In the genomic region with DNA sequence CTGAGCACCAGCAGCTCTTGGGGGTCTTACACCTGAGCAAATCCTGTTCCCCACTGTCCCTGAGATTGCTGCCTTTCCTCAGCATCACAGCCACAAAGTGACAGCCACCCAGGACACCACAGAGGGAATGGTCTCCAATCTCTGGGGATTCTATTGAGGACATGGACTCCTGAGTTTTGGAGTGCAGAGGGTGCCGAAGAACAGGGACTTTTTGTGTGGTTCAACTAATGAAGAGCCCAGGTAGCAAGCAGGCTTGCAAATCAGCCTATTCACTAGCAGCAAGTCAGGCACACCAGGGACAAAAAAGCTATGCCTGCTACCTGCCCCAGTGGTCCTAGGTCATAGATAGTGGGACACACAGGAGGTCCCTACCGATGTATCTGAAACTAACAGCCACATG, we compare ENCODE assay signal across 12 mouse cellular contexts. TPM values are rescaled to one million over a fixed set of nuclear protein-coding genes. Genes with fewer than 3 reads are reported as not detected.
DNase-seq lines count a peak whose midpoint lies in the region; ATAC-seq and TF ChIP-seq lines count a peak whose summit lies in the region.
"Had no signal": no experiment of that assay in that cellular context is flagged by ENCODE, and none has a peak within 500 bp of the region (broad histone marks: within the 10 kb centered on the region; RNA-seq: fewer than 3 reads in every experiment).

No protein-coding gene starts in this region.

- no peaks in the 10 kb centered on the region for H3K9me3 ChIP-seq in heart, embryonic 13.5 days
- no peaks in the 10 kb centered on the region for H3K9me3 ChIP-seq in stomach, embryonic 14.5 days (ENCODE audit: control insufficient read depth, low read depth, low read length)
- no peaks in the 10 kb centered on the region for H3K9me3 ChIP-seq in stomach, postnatal 0 days (ENCODE audit: control insufficient read depth, low read length)
- H3K9me3 ChIP-seq in limb, embryonic 13.5 days = no peaks in the 10 kb centered on the region
- no peaks in the 10 kb centered on the region for H3K9me3 ChIP-seq in stomach, embryonic 15.5 days

- H3K4me2 ChIP-seq in heart, embryonic 13.5 days = peak overlapping the region; percentile 96
- H3K4me2 ChIP-seq in stomach, embryonic 14.5 days (replicated peaks; ENCODE audit: low read depth, low read length) = 0 out of 2 replicates have a peak overlapping the region, but pooled peaks have one; percentile 83
- no peak overlapping the region for H3K4me2 ChIP-seq in stomach, postnatal 0 days (replicated peaks; ENCODE audit: low read depth)
- H3K4me2 ChIP-seq in limb, embryonic 13.5 days (replicated peaks) = peak overlapping the region; percentile 95
- peak overlapping the region; percentile 80; the same call in 1 of the 2 replicates for H3K4me2 ChIP-seq in stomach, embryonic 15.5 days

- 87% methylated on average over 2 of the region's 2 CpGs for WGBS in heart, embryonic 13.5 days
- WGBS in stomach, embryonic 14.5 days = 91% methylated on average over 2 of the region's 2 CpGs
- WGBS in stomach, postnatal 0 days = 90% methylated on average over 2 of the region's 2 CpGs
- WGBS in limb, embryonic 13.5 days = 96% methylated on average over 2 of the region's 2 CpGs
- 91% methylated on average over 2 of the region's 2 CpGs for WGBS in stomach, embryonic 15.5 days

- H3K9ac ChIP-seq in heart, embryonic 13.5 days = peak overlapping the region; percentile 98
- no peak overlapping the region for H3K9ac ChIP-seq in stomach, embryonic 14.5 days (replicated peaks; ENCODE audit: low read depth, low read length)
- no peak overlapping the region for H3K9ac ChIP-seq in stomach, postnatal 0 days (ENCODE audit: low read length)
- peak overlapping the region; percentile 97; the same call in 1 of the 2 replicates for H3K9ac ChIP-seq in limb, embryonic 13.5 days
- no peak overlapping the region for H3K9ac ChIP-seq in stomach, embryonic 15.5 days

- no peak for TF ChIP-seq EP300 in stomach, postnatal 0 days (optimal IDR thresholded peaks at IDR 0.05)

- H3K4me1 ChIP-seq in heart, embryonic 13.5 days = peaks cover 50% of the 10 kb centered on the region
- H3K4me1 ChIP-seq in stomach, embryonic 14.5 days (ENCODE audit: control insufficient read depth, insufficient read depth, low read length) = peaks cover 11% of the 10 kb centered on the region; the same call in 1 of the 2 replicates
- 0 out of 2 replicates have a peak, but pooled peaks cover 4% of the 10 kb centered on the region for H3K4me1 ChIP-seq in stomach, postnatal 0 days (replicated peaks; ENCODE audit: control insufficient read depth, insufficient read depth)
- H3K4me1 ChIP-seq in limb, embryonic 13.5 days = peaks cover 40% of the 10 kb centered on the region
- H3K4me1 ChIP-seq in stomach, embryonic 15.5 days = peaks cover 20% of the 10 kb centered on the region

- TF ChIP-seq CTCF in stomach, postnatal 0 days (IDR thresholded peaks at IDR 0.05; ENCODE audit: low read depth) = no peak

- H3K36me3 ChIP-seq in heart, embryonic 13.5 days = no peaks in the 10 kb centered on the region
- H3K36me3 ChIP-seq in stomach, embryonic 14.5 days (ENCODE audit: control insufficient read depth, insufficient read depth, low read length) = no peaks in the 10 kb centered on the region
- H3K36me3 ChIP-seq in stomach, postnatal 0 days (ENCODE audit: control insufficient read depth, insufficient read depth, low read length) = no peaks in the 10 kb centered on the region
- peaks cover 13% of the 10 kb centered on the region for H3K36me3 ChIP-seq in limb, embryonic 13.5 days
- no peaks in the 10 kb centered on the region for H3K36me3 ChIP-seq in stomach, embryonic 15.5 days

- no peak overlapping the region for H3K27ac ChIP-seq in heart, embryonic 13.5 days (replicated peaks)
- no peak overlapping the region for H3K27ac ChIP-seq in stomach, embryonic 14.5 days (ENCODE audit: low read length)
- H3K27ac ChIP-seq in stomach, postnatal 0 days (replicated peaks) = no peak overlapping the region
- H3K27ac ChIP-seq in limb, embryonic 13.5 days = no peak overlapping the region
- H3K27ac ChIP-seq in stomach, embryonic 15.5 days = no peak overlapping the region

- H3K4me3 ChIP-seq in heart, embryonic 13.5 days = peak overlapping the region; percentile 16; the same call in 1 of the 2 replicates
- H3K4me3 ChIP-seq in stomach, embryonic 14.5 days (ENCODE audit: low read depth, low read length) = no peak overlapping the region
- no peak overlapping the region for H3K4me3 ChIP-seq in stomach, postnatal 0 days (ENCODE audit: low read depth, low read length)
- peak overlapping the region; percentile 92 for H3K4me3 ChIP-seq in limb, embryonic 13.5 days
- H3K4me3 ChIP-seq in stomach, embryonic 15.5 days (replicated peaks) = no peak overlapping the region

- 0 out of 2 replicates have a peak, but pooled peaks cover 5% of the 10 kb centered on the region for H3K27me3 ChIP-seq in heart, embryonic 13.5 days (replicated peaks)
- H3K27me3 ChIP-seq in stomach, embryonic 14.5 days (ENCODE audit: control insufficient read depth, insufficient read depth, low read length) = no peaks in the 10 kb centered on the region
- H3K27me3 ChIP-seq in stomach, postnatal 0 days (ENCODE audit: control insufficient read depth, insufficient read depth, low read length) = no peaks in the 10 kb centered on the region
- H3K27me3 ChIP-seq in limb, embryonic 13.5 days = no peaks in the 10 kb centered on the region
- no peaks in the 10 kb centered on the region for H3K27me3 ChIP-seq in stomach, embryonic 15.5 days (replicated peaks)

- ATAC-seq in heart, embryonic 13.5 days (ENCODE audit: extremely low read depth, insufficient number of reproducible peaks, low FRiP score, low TSS enrichment) = no peak
- no peak for ATAC-seq in stomach, embryonic 14.5 days (ENCODE audit: insufficient number of reproducible peaks, insufficient read depth, low FRiP score, low read depth)
- ATAC-seq in stomach, postnatal 0 days (ENCODE audit: low FRiP score, low TSS enrichment) = no peak
- no peak for ATAC-seq in limb, embryonic 13.5 days (ENCODE audit: low FRiP score, low read depth)
- no peak for ATAC-seq in stomach, embryonic 15.5 days (ENCODE audit: insufficient read depth, low FRiP score, low read depth)

- DNase-seq in heart, adult 9 months (ENCODE audit: low spot score in 2 of 2) = no peak
- DNase-seq in stomach, postnatal 0 days (ENCODE audit: low spot score) = no peak
- no peak for DNase-seq in embryo, embryonic 10 days (ENCODE audit: low spot score)
- no peak for DNase-seq in adrenal gland, adult 8-10 months
- DNase-seq: adrenal gland, postnatal 36 days; B cell, adult 2 months; cerebellum, postnatal 10 days had no signal

RNA-seq across cellular contexts. Expression of a gene that starts 1.8 kb away (rescaled TPM):
- polyA plus RNA-seq in heart, embryonic 13.5 days (2015; fragmentation: Nextera tagmentation; extraction: Ambion mirVana) = 32.6 and 34.8 TPM in 2 replicates
- 26.8 and 29.6 TPM in 2 replicates for polyA plus RNA-seq in stomach, embryonic 14.5 days (2014; fragmentation: Nextera tagmentation; extraction: Ambion mirVana)
- 13.7 and 15.3 TPM in 2 replicates for polyA plus RNA-seq in stomach, postnatal 0 days (2015; fragmentation: Nextera tagmentation; extraction: Ambion mirVana)
- 63.3 and 74.1 TPM in 2 replicates for polyA plus RNA-seq in limb, embryonic 13.5 days (2015; fragmentation: Nextera tagmentation; extraction: Ambion mirVana)
- 39.8 and 43.7 TPM in 2 replicates for polyA plus RNA-seq in stomach, embryonic 15.5 days (2015; fragmentation: Nextera tagmentation; extraction: Ambion mirVana)
- 10 to 100 TPM; 29.0 to 38.7 (median 36.0) TPM for total RNA-seq in adrenal gland, adult 8-10 months (2022)

RNA-seq across cellular contexts. Expression of a gene that starts 48.5 kb away (rescaled TPM):
- 0.06 TPM in 1 of 2 replicates, not detected in the other for polyA plus RNA-seq in heart, embryonic 13.5 days (2015; fragmentation: Nextera tagmentation; extraction: Ambion mirVana)
- not detected in 2 replicates for polyA plus RNA-seq in stomach, embryonic 14.5 days (2014; fragmentation: Nextera tagmentation; extraction: Ambion mirVana)
- 13.5 and 15.8 TPM in 2 replicates for polyA plus RNA-seq in stomach, postnatal 0 days (2015; fragmentation: Nextera tagmentation; extraction: Ambion mirVana)
- polyA plus RNA-seq in limb, embryonic 13.5 days (2015; fragmentation: Nextera tagmentation; extraction: Ambion mirVana) = not detected in 2 replicates
- 0.06 and 0.15 TPM in 2 replicates for polyA plus RNA-seq in stomach, embryonic 15.5 days (2015; fragmentation: Nextera tagmentation; extraction: Ambion mirVana)
- under 1 TPM in 2 of 4 experiments, not detected in 2; 0.20 to 0.24 TPM for total RNA-seq in adrenal gland, adult 8-10 months (2022)
- polyA plus RNA-seq: testis, adult 2 months had no signal

RNA-seq across cellular contexts. Expression of a gene that starts 56.7 kb away (rescaled TPM):
- 110 and 125 TPM in 2 replicates for polyA plus RNA-seq in heart, embryonic 13.5 days (2015; fragmentation: Nextera tagmentation; extraction: Ambion mirVana)
- polyA plus RNA-seq in stomach, embryonic 14.5 days (2014; fragmentation: Nextera tagmentation; extraction: Ambion mirVana) = 146 and 164 TPM in 2 replicates
- polyA plus RNA-seq in stomach, postnatal 0 days (2015; fragmentation: Nextera tagmentation; extraction: Ambion mirVana) = 87.0 and 88.6 TPM in 2 replicates
- 157 and 163 TPM in 2 replicates for polyA plus RNA-seq in limb, embryonic 13.5 days (2015; fragmentation: Nextera tagmentation; extraction: Ambion mirVana)
- 144 and 147 TPM in 2 replicates for polyA plus RNA-seq in stomach, embryonic 15.5 days (2015; fragmentation: Nextera tagmentation; extraction: Ambion mirVana)
- 100 to 1,000 TPM; 112 to 127 (median 116) TPM for total RNA-seq in adrenal gland, adult 8-10 months (2022)

RNA-seq across cellular contexts. Expression of a gene that starts 58.1 kb away (rescaled TPM):
- 0.24 and 0.37 TPM in 2 replicates for polyA plus RNA-seq in heart, embryonic 13.5 days (2015; fragmentation: Nextera tagmentation; extraction: Ambion mirVana)
- polyA plus RNA-seq in stomach, embryonic 14.5 days (2014; fragmentation: Nextera tagmentation; extraction: Ambion mirVana) = 0.35 and 0.76 TPM in 2 replicates
- polyA plus RNA-seq in stomach, postnatal 0 days (2015; fragmentation: Nextera tagmentation; extraction: Ambion mirVana) = 1.0 and 1.4 TPM in 2 replicates
- polyA plus RNA-seq in limb, embryonic 13.5 days (2015; fragmentation: Nextera tagmentation; extraction: Ambion mirVana) = 0.29 and 0.47 TPM in 2 replicates
- 0.31 and 0.63 TPM in 2 replicates for polyA plus RNA-seq in stomach, embryonic 15.5 days (2015; fragmentation: Nextera tagmentation; extraction: Ambion mirVana)
- total RNA-seq in adrenal gland, adult 8-10 months (2022) = 1 to 10 TPM in 3 of 4 experiments, under 1 TPM in 1; 0.34 to 1.7 (median 1.3) TPM

RNA-seq across cellular contexts. Expression of a gene that starts 59.1 kb away (rescaled TPM):
- polyA plus RNA-seq in heart, embryonic 13.5 days (2015; fragmentation: Nextera tagmentation; extraction: Ambion mirVana) = not detected in 2 replicates
- not detected in 2 replicates for polyA plus RNA-seq in stomach, embryonic 14.5 days (2014; fragmentation: Nextera tagmentation; extraction: Ambion mirVana)
- 0.04 TPM in 1 of 2 replicates, not detected in the other for polyA plus RNA-seq in stomach, postnatal 0 days (2015; fragmentation: Nextera tagmentation; extraction: Ambion mirVana)
- not detected in 2 replicates for polyA plus RNA-seq in limb, embryonic 13.5 days (2015; fragmentation: Nextera tagmentation; extraction: Ambion mirVana)
- polyA plus RNA-seq in stomach, embryonic 15.5 days (2015; fragmentation: Nextera tagmentation; extraction: Ambion mirVana) = not detected in 2 replicates
- under 1 TPM in 3 of 4 experiments, not detected in 1; 0.22 to 0.40 (median 0.23) TPM for total RNA-seq in adrenal gland, adult 8-10 months (2022)

Comparison
In these comparisons a context has a peak if more than half of its experiments do, and no peak if none do; other contexts are left out.
1. RNA of a gene that starts 48.5 kb away (polyA plus RNA-seq): 13.5 to 15.8 TPM in stomach, postnatal 0 days; 0.06 to 0.15 TPM in stomach, embryonic 15.5 days, 0.06 TPM in heart, embryonic 13.5 days, not detected in stomach, embryonic 14.5 days and not detected in limb, embryonic 13.5 days; every median in the first group is over 10 times any median in the second.
2. H3K4me3 ChIP-seq: peak in heart, embryonic 13.5 days (single experiment) and limb, embryonic 13.5 days (single experiment); none in stomach, embryonic 14.5 days (single experiment), stomach, postnatal 0 days (single experiment) and stomach, embryonic 15.5 days (single experiment).
3. H3K9ac ChIP-seq: peak in heart, embryonic 13.5 days (single experiment) and limb, embryonic 13.5 days (single experiment); none in stomach, embryonic 14.5 days (single experiment), stomach, postnatal 0 days (single experiment) and stomach, embryonic 15.5 days (single experiment).